Mouse (Mus musculus) mature B cell (primary cell): ENCODE data around the gene Gckr.
"Not testable (repeated sequence)": the region's sequence is repeated elsewhere in the genome, so short reads cannot be mapped to it uniquely, and the experiment has no call there.

Source experiments
- in situ Hi-C: fragments of 300-500 bp; cut with MboI; formaldehyde crosslinking; loops from 2 replicates; pipeline ENCODE4 v1.14.3; 2019

Gene Gckr

GRCm38 (mm10) chr5:31295606-31296141 lies 1.6 kb upstream of the Gckr start, which contains the start of gene Fndc4:
TSS of gene Fndc4 (minus strand) at chr5:31296080.
- in situ Hi-C loops = no loop called here

GRCm38 (mm10) chr5:31297981-31298380 lies 738 bp downstream of the Gckr start:
- in situ Hi-C loops = no loop called here

GRCm38 (mm10) chr5:31298486-31298885 lies 1.2 kb downstream of the Gckr start:
- in situ Hi-C loops = no loop called here

- in situ Hi-C loops = no loop called here
Observed at GRCm38 (mm10) chr5:31301866-31302265, 4.6 kb downstream of the Gckr start.

- in situ Hi-C loops = no loop called here
Observed at GRCm38 (mm10) chr5:31303093-31303492, 5.8 kb downstream of the Gckr start.

GRCm38 (mm10) chr5:31312806-31313205 lies 15.6 kb downstream of the Gckr start:
- in situ Hi-C loops = no loop called here

- in situ Hi-C loops = no loop called here
Observed at GRCm38 (mm10) chr5:31322776-31323175, 25.5 kb downstream of the Gckr start.

GRCm38 (mm10) chr5:31324085-31324484 lies 26.8 kb downstream of the Gckr start:
- in situ Hi-C loops = no loop called here

GRCm38 (mm10) chr5:31326850-31327249 lies 29.6 kb downstream of the Gckr start:
- in situ Hi-C loops = loop anchor here (5.0 kb wide), 1 partner anchor 135 kb away; the partner anchor contains the start of genes Eif2b4 and Snx17

GRCm38 (mm10) chr5:31328255-31328654 lies 31.0 kb downstream of the Gckr start:
- in situ Hi-C loops = loop anchor here (5.0 kb wide), 1 partner anchor 136 kb away; the partner anchor contains the start of genes Eif2b4 and Snx17

GRCm38 (mm10) chr5:31357586-31357985 lies 60.3 kb downstream of the Gckr start:
- in situ Hi-C loops = not testable (repeated sequence)

- in situ Hi-C loops = no loop called here
Observed at GRCm38 (mm10) chr5:31360955-31361354, 63.7 kb downstream of the Gckr start.
